Mouse (Mus musculus) midbrain, embryonic 11.5 days (tissue): ENCODE data around the gene Pole2. TPM values are rescaled to one million over a fixed set of nuclear protein-coding genes. Genes with fewer than 3 reads are reported as not detected.
"Not testable (repeated sequence)": the region's sequence is repeated elsewhere in the genome, so short reads cannot be mapped to it uniquely, and the experiment has no call there.

ENCODE experiments used
- ATAC-seq: fragments of 200-750 bp; cut with Nextera tagmentation; 2 replicates; pipeline ENCODE4 v1.8.0; 2017; ENCODE audit warnings: moderate TSS enrichment, moderate library complexity; ENCODE audit not compliant: low FRiP score
- DNase-seq: peaks from one replicate; pipeline ENCODE4 v3.0.0; 2015; ENCODE audit warnings: low spot score; ENCODE audit errors: missing footprints
- H3K27ac ChIP-seq: fragments of 300-500 bp; sonication (generic); 2 replicates; pipeline ENCODE4 v1.5.1; 2014; ENCODE audit warnings: low read depth, low read length
- H3K27me3 ChIP-seq: fragments of 300-500 bp; sonication (generic); 2 replicates; pipeline ENCODE4 v1.6.1; 2014; ENCODE audit warnings: mild to moderate bottlenecking, low read length, moderate library complexity, mixed read lengths; ENCODE audit not compliant: control insufficient read depth, insufficient read depth
- H3K36me3 ChIP-seq: fragments of 300-500 bp; sonication (generic); 2 replicates; pipeline ENCODE4 v1.6.1; 2014; ENCODE audit warnings: mild to moderate bottlenecking, low read length, moderate library complexity, mixed read lengths; ENCODE audit not compliant: control insufficient read depth, insufficient read depth
- H3K4me1 ChIP-seq: fragments of 300-500 bp; sonication (generic); 2 replicates; pipeline ENCODE4 v1.6.1; 2014; ENCODE audit warnings: low read length; ENCODE audit not compliant: control insufficient read depth, insufficient read depth
- H3K4me2 ChIP-seq: fragments of 300-500 bp; sonication (generic); 2 replicates; pipeline ENCODE4 v1.6.1; 2014; ENCODE audit warnings: mild to moderate bottlenecking, moderate library complexity
- H3K4me3 ChIP-seq: fragments of 300-500 bp; sonication (generic); 2 replicates; pipeline ENCODE4 v1.5.1; 2014; ENCODE audit warnings: low read depth, low read length
- H3K9ac ChIP-seq: fragments of 300-500 bp; sonication (generic); 2 replicates; pipeline ENCODE4 v1.6.1; 2014; ENCODE audit warnings: low read length
- H3K9me3 ChIP-seq: fragments of 300-500 bp; sonication (generic); 2 replicates; pipeline ENCODE4 v1.6.1; 2016; ENCODE audit warnings: low read length; ENCODE audit not compliant: control insufficient read depth
- WGBS: fragments of 180-500 bp; shearing (Covaris S2); extraction: QIAGEN DNeasy Blood & Tissue Kit; methylation state at CpG from one replicate; pipeline ENCODE4 v1.1.7; 2014; 5-methylcytosine and 5-hydroxymethylcytosine counted together
- microRNA-seq: library from miRNA; unstranded; fragments of <30 nt; microRNA quantifications from one replicate; pipeline ENCODE4, GENCODE M21; 2017
- polyA plus RNA-seq: library from polyadenylated mRNA; unstranded; fragments of >200 nt; fragmentation: Nextera tagmentation; extraction: Ambion mirVana; gene quantifications from 2 replicates; pipeline ENCODE4 v1.2.1, GENCODE M21; 2014

Pole2 gene
- polyA plus RNA-seq, 1 experiment from 2014 or later: 31.6 TPM

- H3K27me3 ChIP-seq: no peaks in the 10 kb centered on the region
- H3K27ac ChIP-seq: no peak overlapping the region
- H3K9ac ChIP-seq: no peak overlapping the region
- WGBS: 8% methylated on average over 9 of the region's 9 CpGs
- DNase-seq: peak; percentile 97
- peaks cover 3% of the 10 kb centered on the region; the same call in 1 of the 2 replicates for H3K4me1 ChIP-seq
- no peak overlapping the region for H3K4me3 ChIP-seq
- no peak; the same call in 1 of the 2 replicates for ATAC-seq
- H3K36me3 ChIP-seq: no peaks in the 10 kb centered on the region; the same call in 1 of the 2 replicates
- H3K4me2 ChIP-seq: no peak overlapping the region; the same call in 1 of the 2 replicates
- H3K9me3 ChIP-seq: no peaks in the 10 kb centered on the region
Measured at GRCm38 (mm10) chr12:69159578-69159940, 68.4 kb downstream of the Pole2 start.

GRCm38 (mm10) chr12:69158765-69159577 lies 69.0 kb downstream of the Pole2 start, which contains the start of gene Rps29:
TSS of gene Rps29 (minus strand) at chr12:69159186.
- peak within 1 kb of the TSS; percentile 53 for H3K4me2 ChIP-seq
- H3K4me1 ChIP-seq, H3K9me3 ChIP-seq, H3K27me3 ChIP-seq, H3K36me3 ChIP-seq: not testable (repeated sequence)
- under 1% methylated on average over 58 of the region's 68 CpGs for WGBS
- peak; percentile 100 for DNase-seq
- peak; percentile 99 for ATAC-seq
- peak within 1 kb of the TSS; percentile 71 for H3K4me3 ChIP-seq
- peak within 1 kb of the TSS; percentile 93 for H3K9ac ChIP-seq
- peak within 1 kb of the TSS; percentile 83 for H3K27ac ChIP-seq

GRCm38 (mm10) chr12:69158366-69158764 lies 69.6 kb downstream of the Pole2 start:
- under 1% methylated on average over 19 of the region's 19 CpGs for WGBS
- Histone ChIP-seq H3K4me2 (peak overlapping the region; percentile 53), H3K27ac (peak overlapping the region; percentile 83), H3K36me3 (no peaks in the 10 kb centered on the region; the same call in 1 of the 2 replicates), H3K4me3 (peak overlapping the region; percentile 71), H3K27me3 (no peaks in the 10 kb centered on the region), H3K9ac (peak overlapping the region; percentile 93), H3K9me3 (no peaks in the 10 kb centered on the region), H3K4me1 (peaks cover 3% of the 10 kb centered on the region; the same call in 1 of the 2 replicates)
- ATAC-seq (no peak), DNase-seq (no peak)

- H3K4me3 ChIP-seq: no peak overlapping the region
- 100% methylated on average over 2 of the region's 2 CpGs for WGBS
- no peak for ATAC-seq
- no peak for DNase-seq
- no peak overlapping the region for H3K27ac ChIP-seq
- H3K36me3 ChIP-seq: no peaks in the 10 kb centered on the region; the same call in 1 of the 2 replicates
- H3K4me1 ChIP-seq: peaks cover 3% of the 10 kb centered on the region; the same call in 1 of the 2 replicates
- no peaks in the 10 kb centered on the region for H3K9me3 ChIP-seq
- no peaks in the 10 kb centered on the region for H3K27me3 ChIP-seq
- H3K4me2 ChIP-seq: no peak overlapping the region
- H3K9ac ChIP-seq: no peak overlapping the region
Measured at GRCm38 (mm10) chr12:69157107-69157506, 70.9 kb downstream of the Pole2 start.

- Histone ChIP-seq H3K4me2 (no peak overlapping the region), H3K9ac (no peak overlapping the region), H3K9me3 (no peaks in the 10 kb centered on the region), H3K36me3 (no peaks in the 10 kb centered on the region; the same call in 1 of the 2 replicates), H3K27me3 (no peaks in the 10 kb centered on the region), H3K4me1 (peaks cover 3% of the 10 kb centered on the region; the same call in 1 of the 2 replicates), H3K27ac (no peak overlapping the region), H3K4me3 (no peak overlapping the region)
- ATAC-seq (no peak), DNase-seq (no peak)
- 91% methylated on average over 4 of the region's 4 CpGs for WGBS
Measured at GRCm38 (mm10) chr12:69156436-69156835, 71.6 kb downstream of the Pole2 start.

- no peak overlapping the region for H3K4me2 ChIP-seq
- no peaks in the 10 kb centered on the region; the same call in 1 of the 2 replicates for H3K36me3 ChIP-seq
- no peak overlapping the region for H3K4me3 ChIP-seq
- H3K27me3 ChIP-seq: no peaks in the 10 kb centered on the region
- peaks cover 3% of the 10 kb centered on the region; the same call in 1 of the 2 replicates for H3K4me1 ChIP-seq
- no peak overlapping the region for H3K27ac ChIP-seq
- no peaks in the 10 kb centered on the region for H3K9me3 ChIP-seq
- ATAC-seq: no peak
- no peak overlapping the region for H3K9ac ChIP-seq
- no peak for DNase-seq
- WGBS: 81% methylated on average over 2 of the region's 2 CpGs
Measured at GRCm38 (mm10) chr12:69155923-69156322, 72.1 kb downstream of the Pole2 start.

Small RNA genes lying within 50 kb of the gene (microRNA-seq; reads per million reads assigned to microRNA genes)
- gene Gm47287 (not detected), gene Gm47295 (2.5 reads per million, percentile 9 among the genes with 10 or more reads in this experiment)

Other genes with a start within 250 kb of the Pole2 start
- 1,283 and 1,438 TPM in 2 replicates for gene Rps29, start 69.0 kb downstream of the Pole2 start, polyA plus RNA-seq
- gene Lrr1, start 59.4 kb downstream of the Pole2 start, polyA plus RNA-seq: 28.9 and 31.1 TPM in 2 replicates
- gene Rpl36al, start 44.1 kb downstream of the Pole2 start, polyA plus RNA-seq: 470 and 474 TPM in 2 replicates
- 34.5 and 35.7 TPM in 2 replicates for gene Mgat2, start 44.0 kb downstream of the Pole2 start, polyA plus RNA-seq
- gene Gm49383, start 31.1 kb downstream of the Pole2 start, polyA plus RNA-seq: 37.6 and 38.9 TPM in 2 replicates
- 12.4 and 13.3 TPM in 2 replicates for gene Dnaaf2, start 29.8 kb downstream of the Pole2 start, polyA plus RNA-seq
- 39.9 and 40.8 TPM in 2 replicates for gene Gm49384, start 23.9 kb downstream of the Pole2 start, polyA plus RNA-seq
- 2.9 and 3.3 TPM in 2 replicates for gene Klhdc1, start 13.0 kb upstream of the Pole2 start, polyA plus RNA-seq
- 272 and 275 TPM in 2 replicates for gene Klhdc2, start 68.5 kb upstream of the Pole2 start, polyA plus RNA-seq
- 89.5 and 96.0 TPM in 2 replicates for gene Nemf, start 129.0 kb upstream of the Pole2 start, polyA plus RNA-seq
- 47.7 and 48.6 TPM in 2 replicates for gene Arf6, start 144.0 kb upstream of the Pole2 start, polyA plus RNA-seq
- gene Gm9887, start 144.3 kb upstream of the Pole2 start, polyA plus RNA-seq: 1.4 and 1.6 TPM in 2 replicates